Mouse (Mus musculus) spleen, adult 12 weeks (tissue): ENCODE measurements around the gene Gab2.

Source experiments
- DNase-seq: peaks from one replicate; pipeline ENCODE4 v3.0.0; 2022; ENCODE audit warnings: low spot score

Gene Gab2

GRCm38 (mm10) chr7:97251638-97252037, 170.3 kb downstream of the Gab2 start:
- DNase-seq = no peak

GRCm38 (mm10) chr7:97262541-97262940, 181.2 kb downstream of the Gab2 start:
- DNase-seq = no peak

GRCm38 (mm10) chr7:97270367-97270766, 189.0 kb downstream of the Gab2 start:
- no peak for DNase-seq

GRCm38 (mm10) chr7:97271068-97271467, 189.7 kb downstream of the Gab2 start:
- no peak for DNase-seq

GRCm38 (mm10) chr7:97296986-97297385, 215.6 kb downstream of the Gab2 start:
- no peak for DNase-seq

- peak; percentile 21 for DNase-seq
Observed at GRCm38 (mm10) chr7:97297466-97297865, 216.1 kb downstream of the Gab2 start.

GRCm38 (mm10) chr7:97298279-97298678, 216.9 kb downstream of the Gab2 start:
- DNase-seq = no peak

- DNase-seq = no peak
Observed at GRCm38 (mm10) chr7:97298943-97299342, 217.6 kb downstream of the Gab2 start.

GRCm38 (mm10) chr7:97300914-97301313, 219.5 kb downstream of the Gab2 start:
- DNase-seq = no peak

GRCm38 (mm10) chr7:97301321-97301720, 219.9 kb downstream of the Gab2 start:
- DNase-seq = no peak

GRCm38 (mm10) chr7:97302261-97302660, 220.9 kb downstream of the Gab2 start:
- DNase-seq = no peak

GRCm38 (mm10) chr7:97302876-97303275, 221.5 kb downstream of the Gab2 start:
- DNase-seq = no peak

- DNase-seq = no peak
Observed at GRCm38 (mm10) chr7:97303614-97304013, 222.2 kb downstream of the Gab2 start.

- DNase-seq = no peak
Observed at GRCm38 (mm10) chr7:97304471-97304870, 223.1 kb downstream of the Gab2 start.

GRCm38 (mm10) chr7:97305206-97305605, 223.8 kb downstream of the Gab2 start:
- no peak for DNase-seq

- no peak for DNase-seq
Observed at GRCm38 (mm10) chr7:97306813-97307212, 225.4 kb downstream of the Gab2 start.

- no peak for DNase-seq
Observed at GRCm38 (mm10) chr7:97307546-97307945, 226.2 kb downstream of the Gab2 start.

GRCm38 (mm10) chr7:97309461-97310340, 228.3 kb downstream of the Gab2 start:
- no peak for DNase-seq

GRCm38 (mm10) chr7:97310341-97310635, 228.9 kb downstream of the Gab2 start:
- no peak for DNase-seq

- DNase-seq = no peak
Observed at GRCm38 (mm10) chr7:97311620-97312019, 230.2 kb downstream of the Gab2 start.

GRCm38 (mm10) chr7:97312196-97312595, 230.8 kb downstream of the Gab2 start:
- DNase-seq = no peak

GRCm38 (mm10) chr7:97312856-97313255, 231.5 kb downstream of the Gab2 start:
- no peak for DNase-seq

GRCm38 (mm10) chr7:97313364-97313995, 232.1 kb downstream of the Gab2 start:
- DNase-seq = no peak

- DNase-seq = no peak
Observed at GRCm38 (mm10) chr7:97314646-97315045, 233.3 kb downstream of the Gab2 start.
